Mouse (Mus musculus) limb, embryonic 13.5 days (tissue): Measurements from ENCODE around the gene Khdc3. TPM values are rescaled to one million over a fixed set of nuclear protein-coding genes. Genes with fewer than 3 reads are reported as not detected.

Source experiments
- polyA plus RNA-seq: library from polyadenylated mRNA; unstranded; fragments of >200 nt; fragmentation: Nextera tagmentation; extraction: Ambion mirVana; gene quantifications from 2 replicates; pipeline ENCODE4 v1.2.1, GENCODE M21; 2015

Gene Khdc3
- polyA plus RNA-seq, 1 experiment from 2014 or later = 0.22 TPM

Other genes starting within 250 kb of the Khdc3 start
- 9.2 and 9.9 TPM in 2 replicates for gene Pygo1, start 176.2 kb upstream of the Khdc3 start, polyA plus RNA-seq
- 1.6 TPM in 2 replicates for gene Dyx1c1, start 143.1 kb upstream of the Khdc3 start, polyA plus RNA-seq
- gene Gm44503, start 143.0 kb upstream of the Khdc3 start, polyA plus RNA-seq = not detected in 2 replicates
- gene Ccpg1os, start 116.5 kb upstream of the Khdc3 start, polyA plus RNA-seq = 10.3 and 10.7 TPM in 2 replicates
- gene Ccpg1, start 116.4 kb upstream of the Khdc3 start, polyA plus RNA-seq = 22.8 and 23.6 TPM in 2 replicates
- 10.5 and 13.0 TPM in 2 replicates for gene Pigb, start 61.5 kb upstream of the Khdc3 start, polyA plus RNA-seq
- 8.6 and 8.8 TPM in 2 replicates for gene Rab27a, start 57.0 kb upstream of the Khdc3 start, polyA plus RNA-seq
- gene Gm20509, start 634 bp downstream of the Khdc3 start, polyA plus RNA-seq = not detected in 2 replicates
- gene Rsl24d1, start 11.6 kb downstream of the Khdc3 start, polyA plus RNA-seq = 138 TPM in 2 replicates